Mouse (Mus musculus): ENCODE results near the gene Dlg2. TPM values are rescaled to one million over a fixed set of nuclear protein-coding genes. Genes with fewer than 3 reads are reported as not detected.

The Dlg2 gene
- polyA plus RNA-seq, 1 experiment from 2014 or later = 8.1 TPM

Other genes with a start within 250 kb of the Dlg2 start
- gene Ccdc83, start 210.9 kb upstream of the Dlg2 start, polyA plus RNA-seq (2016; fragmentation: Nextera tagmentation; extraction: Ambion mirVana) = not detected in 2 replicates
- 5.8 and 5.9 TPM in 2 replicates for gene Sytl2, start 174.4 kb upstream of the Dlg2 start, polyA plus RNA-seq (2016; fragmentation: Nextera tagmentation; extraction: Ambion mirVana)
- gene Ccdc89, start 50.1 kb upstream of the Dlg2 start, polyA plus RNA-seq (2016; fragmentation: Nextera tagmentation; extraction: Ambion mirVana) = 2.0 and 2.2 TPM in 2 replicates
- gene Crebzf, start 33.9 kb upstream of the Dlg2 start, polyA plus RNA-seq (2016; fragmentation: Nextera tagmentation; extraction: Ambion mirVana) = 57.6 and 64.9 TPM in 2 replicates
- gene Tmem126a, start 19.4 kb upstream of the Dlg2 start, polyA plus RNA-seq (2016; fragmentation: Nextera tagmentation; extraction: Ambion mirVana) = 109 and 111 TPM in 2 replicates
- gene Tmem126b, start 671 bp upstream of the Dlg2 start, polyA plus RNA-seq (2016; fragmentation: Nextera tagmentation; extraction: Ambion mirVana) = 41.4 and 43.2 TPM in 2 replicates

Measured in neural tube, embryonic 12.5 days (tissue).